Mouse (Mus musculus) liver, embryonic 11.5 days (tissue): ENCODE measurements around the gene Gps2. TPM values are rescaled to one million over a fixed set of nuclear protein-coding genes. Genes with fewer than 3 reads are reported as not detected.

Source experiments
- ATAC-seq: fragments of 200-750 bp; cut with Nextera tagmentation; replicated peaks from 2 replicates; pipeline ENCODE4 v1.8.0; 2017; ENCODE audit warnings: moderate number of reproducible peaks, mild to moderate bottlenecking, moderate TSS enrichment, moderate library complexity; ENCODE audit not compliant: low FRiP score
- DNase-seq: peaks from one replicate; pipeline ENCODE4 v3.0.0-alpha.2; 2017; ENCODE audit warnings: low spot score
- H3K27ac ChIP-seq: fragments of 300-500 bp; sonication (generic); 2 replicates; pipeline ENCODE4 v1.5.1; 2014; ENCODE audit warnings: mild to moderate bottlenecking, low read depth, low read length, control low read depth
- H3K27me3 ChIP-seq: fragments of 300-500 bp; sonication (generic); replicated peaks from 2 replicates; pipeline ENCODE4 v1.6.1; 2014; ENCODE audit warnings: low read length, mixed read lengths; ENCODE audit not compliant: control insufficient read depth, insufficient read depth
- H3K36me3 ChIP-seq: fragments of 300-500 bp; sonication (generic); 2 replicates; pipeline ENCODE4 v1.6.1; 2014; ENCODE audit warnings: mild to moderate bottlenecking, low read length, moderate library complexity, mixed read lengths; ENCODE audit not compliant: control insufficient read depth, insufficient read depth
- H3K4me1 ChIP-seq: fragments of 300-500 bp; sonication (generic); replicated peaks from 2 replicates; pipeline ENCODE4 v1.6.1; 2014; ENCODE audit warnings: low read length, mixed read lengths; ENCODE audit not compliant: control insufficient read depth, insufficient read depth
- H3K4me2 ChIP-seq: fragments of 300-500 bp; sonication (generic); 2 replicates; pipeline ENCODE4 v1.6.1; 2014; ENCODE audit warnings: mild to moderate bottlenecking, control low read depth, moderate library complexity
- H3K4me3 ChIP-seq: fragments of 300-500 bp; sonication (generic); 2 replicates; pipeline ENCODE4 v1.5.1; 2014; ENCODE audit warnings: low read depth, low read length, control low read depth
- H3K9ac ChIP-seq: fragments of 300-500 bp; sonication (generic); 2 replicates; pipeline ENCODE4 v1.6.1; 2014; ENCODE audit warnings: low read depth, low read length, control low read depth
- H3K9me3 ChIP-seq: fragments of 300-500 bp; sonication (generic); 2 replicates; pipeline ENCODE4 v1.6.1; 2016; ENCODE audit warnings: low read length, inconsistent platforms, mixed read lengths; ENCODE audit not compliant: control insufficient read depth
- WGBS: fragments of 180-500 bp; shearing (Covaris S2); extraction: QIAGEN DNeasy Blood & Tissue Kit; methylation state at CpG from one replicate; pipeline ENCODE4 v1.1.7; 2014; 5-methylcytosine and 5-hydroxymethylcytosine counted together
- polyA plus RNA-seq: library from polyadenylated mRNA; unstranded; fragments of >200 nt; fragmentation: Nextera tagmentation; extraction: Ambion mirVana; gene quantifications from 2 replicates; pipeline ENCODE4 v1.2.1, GENCODE M21; 2014

Gene Gps2
- polyA plus RNA-seq, 1 experiment from 2014 or later: 130 TPM

DNA sequence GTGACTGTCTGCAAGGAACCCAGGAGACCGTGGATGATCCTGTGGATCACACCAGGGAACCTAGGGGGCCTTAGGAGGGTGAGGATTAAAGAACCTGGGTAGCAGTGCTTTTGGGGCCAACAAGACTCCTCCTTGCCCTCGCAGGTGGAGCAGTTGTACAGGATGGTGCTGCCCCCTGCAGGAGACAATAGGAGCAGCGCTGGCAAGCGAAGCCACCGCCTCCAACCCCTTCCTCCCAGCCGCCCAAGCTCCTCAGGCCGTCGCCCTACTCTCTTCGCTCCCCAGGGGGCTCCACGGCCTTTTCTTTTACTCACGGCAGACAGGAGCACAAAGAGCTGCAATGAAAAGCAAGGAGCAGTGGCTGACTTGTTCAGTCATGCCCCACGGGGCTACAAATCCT lies 36.8 kb upstream of the Gps2 start:
- Histone ChIP-seq H3K9ac (no peak overlapping the region), H3K36me3 (no peaks in the 10 kb centered on the region), H3K4me3 (no peak overlapping the region), H3K4me1 (peaks cover 57% of the 10 kb centered on the region), H3K4me2 (peak overlapping the region; percentile 51), H3K9me3 (no peaks in the 10 kb centered on the region), H3K27ac (0 out of 2 replicates have a peak overlapping the region, but pooled peaks have one; percentile 21), H3K27me3 (no peaks in the 10 kb centered on the region)
- DNase-seq (peak; percentile 83), ATAC-seq (peak; percentile 48)
- WGBS: 1% methylated on average over 12 of the region's 12 CpGs

DNA sequence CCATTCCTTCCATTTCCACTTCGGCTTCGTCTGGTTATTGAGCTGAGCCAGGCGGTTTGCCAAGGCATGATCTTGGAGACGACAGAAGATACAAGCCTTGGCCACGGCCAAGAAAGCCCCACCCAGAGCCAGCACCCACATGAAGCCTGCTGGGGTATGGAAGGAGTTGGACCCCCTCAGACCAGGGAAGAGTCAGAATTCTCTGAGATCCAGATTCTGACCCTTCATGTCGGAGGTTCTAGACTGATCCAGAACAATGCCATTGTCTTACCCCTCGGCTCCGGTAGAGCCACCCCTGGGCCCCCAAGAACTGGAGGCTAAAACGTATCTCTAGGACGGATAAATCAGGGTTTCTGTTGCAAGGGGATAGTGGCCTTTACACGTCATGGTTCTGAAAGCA lies 35.8 kb upstream of the Gps2 start, which contains the start of gene Tmem95:
TSS of gene Tmem95 (minus strand) at position 141 of the 400 bp plus-strand sequence.
- Histone ChIP-seq H3K4me3 (peak within 1 kb of the TSS; percentile 63), H3K27ac (peak within 1 kb of the TSS; percentile 92), H3K9ac (peak within 1 kb of the TSS; percentile 25; the same call in 1 of the 2 replicates), H3K36me3 (no peaks in the 10 kb centered on the region), H3K4me1 (peaks cover 57% of the 10 kb centered on the region), H3K27me3 (no peaks in the 10 kb centered on the region), H3K4me2 (peak within 1 kb of the TSS; percentile 99), H3K9me3 (no peaks in the 10 kb centered on the region)
- no peak for ATAC-seq
- 89% methylated on average over 11 of the region's 11 CpGs for WGBS
- DNase-seq: no peak

DNA sequence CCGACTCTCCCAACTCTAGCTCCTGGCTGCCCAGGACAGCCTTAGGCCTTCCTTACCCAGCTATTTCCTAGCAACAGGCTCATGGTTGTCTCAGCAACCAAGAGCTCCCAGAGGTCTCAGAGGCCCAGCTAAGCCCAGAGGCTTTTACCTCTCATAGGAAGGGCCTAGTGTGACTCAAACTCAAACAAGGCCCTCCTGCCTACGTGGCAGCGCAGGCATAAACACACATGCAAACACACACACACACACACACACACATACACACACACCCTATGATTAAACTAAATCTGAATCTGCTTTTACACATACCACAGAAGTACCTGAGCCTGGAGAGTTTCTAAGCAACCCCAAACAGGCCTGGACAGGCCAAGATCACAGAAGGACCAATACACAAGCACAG lies 35.3 kb upstream of the Gps2 start:
- peak overlapping the region; percentile 63; the same call in 1 of the 2 replicates for H3K4me3 ChIP-seq
- peak overlapping the region; percentile 25; the same call in 1 of the 2 replicates for H3K9ac ChIP-seq
- peaks cover 57% of the 10 kb centered on the region for H3K4me1 ChIP-seq

DNA sequence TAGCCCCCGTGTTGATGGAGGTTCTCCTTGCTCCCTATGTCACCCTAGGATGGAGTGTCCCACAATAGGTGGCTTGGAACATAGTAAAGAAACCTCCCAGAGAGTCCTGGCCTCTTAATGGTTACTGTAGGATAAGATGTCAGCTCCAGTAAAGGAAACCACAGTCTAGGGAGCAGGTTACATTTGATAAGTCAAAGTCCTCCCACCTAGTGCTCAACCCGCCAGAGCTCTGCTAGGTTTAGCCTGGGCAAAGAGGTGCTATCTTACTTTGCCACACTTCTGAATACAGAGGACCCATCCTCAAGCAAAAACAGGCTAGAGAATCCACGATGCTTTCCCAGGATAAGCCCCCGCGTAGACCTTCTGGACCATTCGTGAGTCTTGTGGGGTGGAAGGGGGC lies 34.7 kb upstream of the Gps2 start:
- peaks cover 57% of the 10 kb centered on the region for H3K4me1 ChIP-seq
- no peaks in the 10 kb centered on the region for H3K36me3 ChIP-seq
- H3K4me2 ChIP-seq: peak overlapping the region; percentile 99
- peak; percentile 79 for ATAC-seq
- WGBS: 50% methylated on average over 6 of the region's 6 CpGs
- H3K9me3 ChIP-seq: no peaks in the 10 kb centered on the region
- peak overlapping the region; percentile 92 for H3K27ac ChIP-seq
- peak overlapping the region; percentile 15 for H3K9ac ChIP-seq
- DNase-seq: no peak
- H3K4me3 ChIP-seq: peak overlapping the region; percentile 63
- H3K27me3 ChIP-seq: no peaks in the 10 kb centered on the region

More for the DNA sequence above, 35.3 kb upstream of the Gps2 start:
- Histone ChIP-seq H3K27me3 (no peaks in the 10 kb centered on the region), H3K36me3 (no peaks in the 10 kb centered on the region), H3K27ac (peak overlapping the region; percentile 92), H3K4me2 (peak overlapping the region; percentile 99), H3K9me3 (no peaks in the 10 kb centered on the region)
- no peak for DNase-seq
- WGBS: 84% methylated on average over 3 of the region's 3 CpGs
- no peak for ATAC-seq

DNA sequence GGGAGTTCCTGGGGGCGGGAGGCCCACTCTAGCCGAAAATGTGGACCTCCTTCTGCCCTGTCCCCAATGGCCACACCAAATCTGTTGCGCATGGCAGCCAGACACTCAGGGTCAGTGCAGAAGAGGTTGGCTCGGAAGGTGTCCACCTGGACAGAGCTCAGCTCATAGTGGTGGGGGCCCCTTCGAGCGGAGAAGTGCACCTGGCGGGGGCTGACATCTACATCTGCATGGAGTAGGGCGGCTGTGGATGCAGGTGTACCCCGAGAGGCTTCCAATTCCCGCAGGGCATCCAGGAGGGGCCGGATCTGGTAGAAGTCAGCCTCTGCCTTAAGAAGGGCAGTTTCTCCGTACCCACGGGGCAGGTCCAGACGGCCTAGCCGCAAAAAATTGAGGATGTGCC lies 34.0 kb upstream of the Gps2 start:
- H3K9ac ChIP-seq: peak overlapping the region; percentile 80

DNA sequence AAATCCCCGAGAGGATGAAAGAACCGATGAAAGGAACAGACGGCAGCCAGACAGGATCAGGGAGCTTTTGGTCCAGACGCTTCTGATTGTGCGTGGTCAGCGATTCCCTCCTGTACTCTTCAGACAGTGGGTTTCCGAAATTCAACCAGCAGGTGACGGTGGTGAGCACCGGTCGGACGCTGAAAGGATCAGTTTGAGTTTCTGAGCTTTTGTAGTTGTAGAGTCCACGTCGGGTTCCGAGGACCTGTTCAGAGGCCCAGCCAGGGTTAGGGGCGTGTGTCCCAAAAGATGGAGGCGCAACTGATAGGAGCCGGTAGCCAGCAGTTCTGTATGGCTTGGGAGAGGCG lies 33.2 kb upstream of the Gps2 start:
- Histone ChIP-seq H3K27me3 (no peaks in the 10 kb centered on the region), H3K9ac (peak overlapping the region; percentile 80), H3K9me3 (no peaks in the 10 kb centered on the region), H3K4me2 (peak overlapping the region; percentile 99), H3K4me3 (peak overlapping the region; percentile 63), H3K36me3 (no peaks in the 10 kb centered on the region), H3K4me1 (peaks cover 57% of the 10 kb centered on the region), H3K27ac (peak overlapping the region; percentile 92)
- under 1% methylated on average over 18 of the region's 18 CpGs for WGBS
- DNase-seq (peak; percentile 85), ATAC-seq (peak; percentile 46)

More for the DNA sequence above, 34.0 kb upstream of the Gps2 start:
- H3K4me3 ChIP-seq: peak overlapping the region; percentile 63
- WGBS: 61% methylated on average over 15 of the region's 15 CpGs
- DNase-seq: no peak
- no peaks in the 10 kb centered on the region for H3K9me3 ChIP-seq
- H3K36me3 ChIP-seq: no peaks in the 10 kb centered on the region
- ATAC-seq: no peak
- H3K4me2 ChIP-seq: peak overlapping the region; percentile 99
- no peaks in the 10 kb centered on the region for H3K27me3 ChIP-seq
- H3K4me1 ChIP-seq: peaks cover 57% of the 10 kb centered on the region
- H3K27ac ChIP-seq: peak overlapping the region; percentile 92

DNA sequence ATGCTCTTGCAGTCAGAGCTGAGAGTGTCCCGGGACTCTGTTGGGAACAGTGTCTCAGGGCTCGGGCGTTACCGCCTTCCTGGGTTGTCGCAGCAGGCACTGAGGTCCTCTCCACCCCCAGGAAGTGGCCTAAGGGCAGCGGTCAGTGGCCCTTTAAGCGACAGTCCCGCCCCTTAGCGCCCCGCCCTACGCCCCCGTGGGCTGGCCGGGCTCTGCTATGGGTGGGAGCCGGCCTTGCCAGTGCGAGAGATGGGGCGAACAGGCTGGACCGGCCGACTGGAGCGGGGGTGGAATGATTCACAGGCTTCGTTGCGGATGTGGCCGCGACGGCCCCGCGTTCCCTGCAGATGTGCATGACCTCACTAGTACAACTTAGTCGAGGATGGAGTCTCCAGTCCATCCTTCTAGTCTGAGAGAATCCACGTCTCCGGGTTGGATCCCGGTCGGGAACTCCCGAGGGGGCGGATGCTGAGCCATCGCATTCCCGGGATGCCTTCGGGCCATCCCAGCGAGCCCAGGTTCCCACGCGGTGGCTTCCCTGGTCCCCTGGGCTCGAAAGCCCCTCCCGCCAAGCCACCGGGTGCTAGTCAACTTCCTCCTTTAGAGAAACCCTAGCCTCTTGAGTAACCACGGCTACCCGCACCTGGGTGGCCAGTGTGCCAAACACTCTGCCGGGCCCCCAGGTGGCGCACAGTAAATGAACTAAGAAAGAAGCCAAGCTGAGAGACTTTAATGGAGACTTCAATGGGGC lies 32.7 kb upstream of the Gps2 start, which contains the start of gene Kctd11:
TSS of gene Kctd11 (minus strand) at position 554 of the 751 bp plus-strand sequence.
- H3K36me3 ChIP-seq: no peaks in the 10 kb centered on the region
- H3K4me2 ChIP-seq: peak within 1 kb of the TSS; percentile 99
- H3K9me3 ChIP-seq: no peaks in the 10 kb centered on the region
- peak within 1 kb of the TSS; percentile 80 for H3K9ac ChIP-seq
- peak within 1 kb of the TSS; percentile 92 for H3K27ac ChIP-seq
- peaks cover 53% of the 10 kb centered on the region for H3K4me1 ChIP-seq
- under 1% methylated on average over 46 of the region's 46 CpGs for WGBS
- DNase-seq (peak; percentile 73), ATAC-seq (peak; percentile 73)
- peak within 1 kb of the TSS; percentile 63 for H3K4me3 ChIP-seq
- no peaks in the 10 kb centered on the region for H3K27me3 ChIP-seq

DNA sequence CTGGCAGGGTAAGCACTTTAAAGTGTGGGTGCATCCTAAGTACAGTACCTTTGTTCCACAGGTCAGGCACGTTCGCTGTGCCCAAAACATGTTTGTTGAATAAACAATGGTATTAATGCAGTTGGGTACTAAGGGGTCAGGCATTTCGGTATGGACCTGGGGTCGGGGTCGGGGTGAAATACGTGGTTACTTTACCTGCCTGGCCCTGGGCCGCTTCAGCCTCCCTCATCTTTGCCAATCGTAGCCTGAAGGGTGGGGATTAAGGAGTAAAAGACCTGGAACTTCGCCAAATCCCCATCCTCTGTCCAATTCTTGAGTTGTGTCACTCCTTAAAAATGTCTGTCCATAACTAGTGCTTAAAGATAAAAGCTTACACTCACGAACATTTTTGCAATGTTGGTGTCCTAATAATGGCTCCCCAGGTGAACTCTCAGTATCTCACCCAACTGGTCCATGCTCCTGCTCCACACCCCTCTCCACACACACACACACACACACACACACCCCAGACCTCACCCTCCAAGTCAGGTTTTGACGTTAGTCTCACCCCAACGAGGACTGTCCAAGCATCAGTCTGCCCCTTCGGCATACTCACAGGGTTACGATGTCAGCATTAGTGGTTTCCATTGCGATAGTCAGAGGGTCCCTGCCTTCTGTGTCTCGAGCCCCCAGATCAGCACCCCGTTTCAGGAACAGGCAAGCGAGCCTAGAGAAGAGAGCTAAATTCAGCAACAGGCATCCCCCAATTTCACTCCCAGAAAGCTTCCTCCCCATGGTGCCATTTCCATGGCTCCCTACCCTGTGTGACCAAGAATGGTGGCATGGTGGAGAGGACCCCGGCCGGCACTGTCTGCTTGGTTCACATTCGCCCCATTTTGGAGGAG lies 31.7 kb upstream of the Gps2 start:
- no peaks in the 10 kb centered on the region for H3K9me3 ChIP-seq
- WGBS: 69% methylated on average over 21 of the region's 21 CpGs
- H3K4me3 ChIP-seq: peak overlapping the region; percentile 63
- peaks cover 53% of the 10 kb centered on the region for H3K4me1 ChIP-seq
- no peaks in the 10 kb centered on the region for H3K27me3 ChIP-seq
- DNase-seq (no peak), ATAC-seq (no peak)
- H3K27ac ChIP-seq: peak overlapping the region; percentile 57; the same call in 1 of the 2 replicates
- no peaks in the 10 kb centered on the region for H3K36me3 ChIP-seq
- peak overlapping the region; percentile 99 for H3K4me2 ChIP-seq
- H3K9ac ChIP-seq: peak overlapping the region; percentile 80
